Mouse (Mus musculus) B cell, adult 67 days (primary cell): ENCODE measurements around the gene Fas. TPM values are rescaled to one million over a fixed set of nuclear protein-coding genes. Genes with fewer than 3 reads are reported as not detected.

Experiments used
- total RNA-seq, 2 experiments: library from RNA; stranded (reverse); gene quantifications; 4 replicates each; pipeline ENCODE4 v1.2.4; 2023

The Fas gene
- 1 to 10 TPM; 4.4 to 4.6 TPM for total RNA-seq

GRCm38 (mm10) chr19:34289948-34290789, at the start of gene Fas:
Fas (plus strand) TSS chr19:34290666.

GRCm38 (mm10) chr19:34254880-34255681, 35.4 kb upstream of the Fas start, which contains the start of gene Acta2:
Acta2 (minus strand) TSS chr19:34255590.

Other genes with a start within 250 kb of the Fas start
- gene Lipn, start 223.3 kb upstream of the Fas start, total RNA-seq: not detected
- not detected for gene Lipm, start 189.7 kb upstream of the Fas start, total RNA-seq
- under 1 TPM in 1 of 2 experiments, not detected in 1; 0.39 TPM for gene Ankrd22, start 124.6 kb upstream of the Fas start, total RNA-seq
- gene Stambpl1, start 98.4 kb upstream of the Fas start, total RNA-seq: 10 to 100 TPM; 42.1 to 44.1 TPM
- not detected for gene Acta2, start 35.1 kb upstream of the Fas start, total RNA-seq
- gene Ch25h, start 184.5 kb downstream of the Fas start, total RNA-seq: not detected
- 10 to 100 TPM; 52.3 to 53.2 TPM for gene Lipa, start 236.8 kb downstream of the Fas start, total RNA-seq